Mouse (Mus musculus) intestine, embryonic 16.5 days (tissue): Measurements from ENCODE around the gene Hfe2. TPM values are rescaled to one million over a fixed set of nuclear protein-coding genes. Genes with fewer than 3 reads are reported as not detected.
"Not testable (repeated sequence)": the region's sequence is repeated elsewhere in the genome, so short reads cannot be mapped to it uniquely, and the experiment has no call there.

Experiments
- ATAC-seq: fragments of 200-750 bp; cut with Nextera tagmentation; 2 replicates; pipeline ENCODE4 v1.8.0; 2017; ENCODE audit warnings: moderate TSS enrichment, moderate library complexity
- H3K27ac ChIP-seq: fragments of 300-500 bp; sonication (generic); 2 replicates; pipeline ENCODE4 v1.5.1; 2014; ENCODE audit warnings: mild to moderate bottlenecking, low read length
- H3K27me3 ChIP-seq: fragments of 300-500 bp; sonication (generic); replicated peaks from 2 replicates; pipeline ENCODE4 v1.6.1; 2014; ENCODE audit warnings: low read length, control low read depth, mixed read lengths; ENCODE audit not compliant: control insufficient read depth, insufficient read depth
- H3K36me3 ChIP-seq: fragments of 300-500 bp; sonication (generic); 2 replicates; pipeline ENCODE4 v1.6.1; 2014; ENCODE audit warnings: low read length, control low read depth; ENCODE audit not compliant: control insufficient read depth, insufficient read depth
- H3K4me1 ChIP-seq: fragments of 300-500 bp; sonication (generic); 2 replicates; pipeline ENCODE4 v1.6.1; 2014; ENCODE audit warnings: low read length, control low read depth, mixed read lengths; ENCODE audit not compliant: control insufficient read depth, insufficient read depth
- H3K4me2 ChIP-seq: fragments of 300-500 bp; sonication (generic); 2 replicates; pipeline ENCODE4 v1.6.1; 2014; ENCODE audit warnings: low read depth, low read length, control low read depth
- H3K4me3 ChIP-seq: fragments of 300-500 bp; sonication (generic); 2 replicates; pipeline ENCODE4 v1.5.1; 2014; ENCODE audit warnings: mild to moderate bottlenecking, low read length
- H3K9ac ChIP-seq: fragments of 300-500 bp; sonication (generic); 2 replicates; pipeline ENCODE4 v1.6.1; 2014; ENCODE audit warnings: low read depth, low read length
- H3K9me3 ChIP-seq: fragments of 300-500 bp; sonication (generic); 2 replicates; pipeline ENCODE4 v1.6.1; 2016; ENCODE audit warnings: low read length, control low read depth; ENCODE audit not compliant: control insufficient read depth
- WGBS: fragments of 180-500 bp; shearing (Covaris S2); extraction: QIAGEN DNeasy Blood & Tissue Kit; methylation state at CpG from one replicate; pipeline ENCODE4 v1.1.7; 2014; 5-methylcytosine and 5-hydroxymethylcytosine counted together
- polyA plus RNA-seq: library from polyadenylated mRNA; unstranded; fragments of >200 nt; fragmentation: Nextera tagmentation; extraction: Ambion mirVana; gene quantifications from 2 replicates; pipeline ENCODE4 v1.2.1, GENCODE M21; 2015

Hfe2 gene
- polyA plus RNA-seq, 1 experiment from 2014 or later: 0.37 TPM

DNA sequence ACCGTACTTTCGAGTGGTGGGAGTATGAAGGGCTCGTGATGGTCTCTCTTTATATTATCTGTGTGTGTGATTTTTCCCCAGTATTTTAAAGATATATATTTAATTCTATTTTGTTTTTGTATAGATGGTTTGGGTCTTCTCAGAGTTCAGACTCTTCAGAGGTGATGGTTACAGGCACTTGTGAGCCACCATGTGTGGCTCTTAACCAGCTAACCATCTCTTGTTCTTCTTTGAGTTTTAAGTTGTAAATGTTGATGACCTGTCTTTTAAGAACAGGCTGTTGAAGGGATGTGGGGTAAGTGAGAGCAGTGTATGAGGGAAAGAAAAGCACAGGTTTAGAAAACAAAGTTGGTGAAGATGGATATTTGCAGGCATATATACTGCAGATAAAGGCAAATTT is 30.1 kb upstream of the Hfe2 start:
- H3K36me3 ChIP-seq: no peaks in the 10 kb centered on the region
- H3K27ac ChIP-seq: no peak overlapping the region
- no peak overlapping the region for H3K4me3 ChIP-seq
- no peak overlapping the region for H3K4me2 ChIP-seq
- 95% methylated on average over 3 of the region's 3 CpGs for WGBS
- H3K27me3 ChIP-seq: no peaks in the 10 kb centered on the region
- H3K9ac ChIP-seq: no peak overlapping the region
- H3K4me1 ChIP-seq: 0 out of 2 replicates have a peak, but pooled peaks cover 3% of the 10 kb centered on the region
- ATAC-seq: no peak
- no peaks in the 10 kb centered on the region for H3K9me3 ChIP-seq

DNA sequence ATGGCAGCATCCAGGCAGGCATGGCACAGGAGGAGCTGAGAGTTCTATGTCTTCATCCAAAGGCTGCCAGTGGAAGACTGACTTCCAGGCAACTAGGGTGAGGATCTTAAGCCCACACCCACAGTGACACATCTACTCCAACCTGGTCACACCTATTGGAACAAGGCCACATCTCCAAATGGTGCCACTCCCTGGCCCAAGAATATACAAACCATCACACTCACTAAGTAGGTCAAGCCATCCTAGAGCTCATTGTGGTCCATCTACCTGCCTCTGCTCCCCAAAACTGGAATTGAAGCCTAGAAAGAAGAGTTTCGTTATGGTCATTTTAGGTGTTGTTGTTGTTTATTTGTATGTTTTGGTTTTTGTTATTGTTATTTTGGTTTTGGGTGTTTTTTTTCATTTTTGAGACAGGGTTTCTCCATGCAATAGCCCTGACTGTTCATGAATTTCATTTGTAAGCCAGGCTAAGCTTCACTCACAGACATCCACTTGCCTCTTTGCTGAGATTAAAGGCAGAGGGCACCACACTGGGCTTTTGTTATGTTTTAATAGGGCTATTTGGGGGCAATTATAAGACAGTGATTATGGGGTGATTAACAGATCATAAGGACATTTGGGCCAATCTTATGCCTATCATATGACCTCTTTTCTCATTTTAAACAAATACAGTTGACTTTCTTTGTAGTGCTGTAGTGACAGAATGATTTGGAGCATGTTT is 29.3 kb upstream of the Hfe2 start:
- ATAC-seq: no peak
- no peak overlapping the region for H3K9ac ChIP-seq
- no peaks in the 10 kb centered on the region for H3K27me3 ChIP-seq
- H3K27ac ChIP-seq: no peak overlapping the region
- no peak overlapping the region for H3K4me3 ChIP-seq
- H3K4me1 ChIP-seq: 0 out of 2 replicates have a peak, but pooled peaks cover 3% of the 10 kb centered on the region
- no peaks in the 10 kb centered on the region for H3K36me3 ChIP-seq
- WGBS: 93% methylated on average over 1 of the region's 1 CpGs
- 0 out of 2 replicates have a peak overlapping the region, but pooled peaks have one; percentile 64 for H3K4me2 ChIP-seq
- no peaks in the 10 kb centered on the region for H3K9me3 ChIP-seq

DNA sequence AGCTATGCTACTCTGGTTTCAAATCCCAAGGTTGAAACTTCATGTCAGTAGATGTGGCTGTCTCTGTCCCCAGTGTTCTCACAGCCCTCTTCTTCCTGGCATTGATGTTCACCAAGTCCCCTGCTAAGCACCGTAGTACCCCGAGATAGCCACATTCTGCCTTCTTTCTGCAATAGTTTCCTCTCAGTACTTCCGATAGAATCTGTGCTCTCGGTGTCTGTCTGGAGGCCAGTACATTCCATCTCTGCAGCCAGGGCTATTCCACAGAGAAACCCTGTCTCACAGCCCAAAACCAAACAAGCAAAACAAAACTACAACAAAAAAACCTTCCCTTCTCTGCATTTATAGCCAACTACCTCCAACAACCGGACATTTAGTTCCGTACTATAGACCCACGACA is 28.8 kb upstream of the Hfe2 start:
- Histone ChIP-seq H3K9me3 (no peaks in the 10 kb centered on the region), H3K4me2 (peak overlapping the region; percentile 64; the same call in 1 of the 2 replicates), H3K4me3 (no peak overlapping the region), H3K9ac (peak overlapping the region; percentile 66; the same call in 1 of the 2 replicates), H3K4me1 (0 out of 2 replicates have a peak, but pooled peaks cover 3% of the 10 kb centered on the region), H3K36me3 (no peaks in the 10 kb centered on the region), H3K27me3 (no peaks in the 10 kb centered on the region), H3K27ac (0 out of 2 replicates have a peak overlapping the region, but pooled peaks have one; percentile 38)
- ATAC-seq: no peak
- 54% methylated on average over 7 of the region's 7 CpGs for WGBS

DNA sequence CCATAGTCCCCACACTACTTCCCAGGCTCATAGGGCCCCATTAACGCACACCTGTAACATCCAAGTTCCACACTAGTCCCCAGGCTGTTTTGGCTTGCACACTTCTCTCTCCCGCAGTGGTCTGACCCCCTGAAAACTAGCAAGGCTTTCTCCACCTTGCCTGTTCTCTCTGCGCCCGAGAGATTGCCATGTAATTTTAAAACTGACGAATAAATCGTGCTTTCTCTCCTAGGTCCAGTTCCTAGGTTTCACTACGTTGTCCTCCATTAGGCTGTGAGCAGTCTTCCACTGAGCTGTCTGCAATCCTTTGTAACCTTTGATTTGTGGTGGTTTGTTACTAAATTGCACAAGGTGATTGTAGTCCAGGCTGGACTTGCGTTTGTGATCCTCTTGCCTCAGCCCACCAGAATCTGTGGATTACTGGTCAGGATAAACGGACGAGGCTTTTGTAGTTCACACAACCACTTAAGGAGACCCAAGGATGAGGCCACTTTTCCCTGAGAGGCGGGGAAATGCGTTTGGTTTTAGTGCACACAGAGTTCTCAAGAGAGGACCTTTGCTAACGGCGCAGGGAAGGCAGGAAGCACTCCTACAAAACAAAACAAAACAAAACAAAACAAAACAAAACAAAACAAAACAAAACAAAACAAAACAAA is 28.2 kb upstream of the Hfe2 start:
- H3K36me3 ChIP-seq, H3K27me3 ChIP-seq, ATAC-seq, H3K4me1 ChIP-seq, H3K9me3 ChIP-seq: not testable (repeated sequence)
- Histone ChIP-seq H3K4me2 (peak overlapping the region; percentile 64), H3K4me3 (peak overlapping the region; percentile 52), H3K27ac (peak overlapping the region; percentile 38; the same call in 1 of the 2 replicates), H3K9ac (peak overlapping the region; percentile 66)
- 19% methylated on average over 14 of the region's 14 CpGs for WGBS

DNA sequence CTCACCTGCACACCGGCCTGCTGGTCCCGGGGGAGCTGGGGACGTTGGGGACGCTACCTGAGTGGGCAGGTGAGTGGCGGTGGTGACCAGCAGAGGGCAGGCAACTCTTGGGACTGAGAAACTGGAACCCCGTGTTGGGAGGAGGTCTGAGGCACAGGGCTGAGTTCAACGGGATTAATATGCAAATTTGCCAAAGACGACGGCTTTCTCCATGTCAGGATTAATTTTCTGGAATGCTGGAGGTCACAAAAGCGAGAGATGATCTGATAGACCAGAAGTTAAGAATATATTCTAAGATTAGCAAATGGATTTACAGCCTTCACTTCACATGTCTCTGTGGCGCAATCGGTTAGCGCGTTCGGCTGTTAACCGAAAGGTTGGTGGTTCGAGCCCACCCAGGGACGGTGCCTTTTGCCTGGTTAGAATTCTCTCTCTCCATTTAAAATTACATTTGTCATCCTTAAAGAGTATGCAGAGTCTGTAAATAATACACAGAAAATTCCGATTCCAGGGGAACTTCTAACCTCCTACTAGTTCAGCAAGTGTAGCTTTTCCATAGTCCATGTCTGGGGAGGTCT is 27.4 kb upstream of the Hfe2 start:
- H3K4me3 ChIP-seq: peak overlapping the region; percentile 52
- H3K4me1 ChIP-seq: 0 out of 2 replicates have a peak, but pooled peaks cover 3% of the 10 kb centered on the region
- peak overlapping the region; percentile 66 for H3K9ac ChIP-seq
- no peaks in the 10 kb centered on the region for H3K27me3 ChIP-seq
- peak overlapping the region; percentile 64 for H3K4me2 ChIP-seq
- H3K27ac ChIP-seq: peak overlapping the region; percentile 69
- H3K36me3 ChIP-seq: no peaks in the 10 kb centered on the region
- H3K9me3 ChIP-seq: no peaks in the 10 kb centered on the region
- WGBS: under 1% methylated on average over 19 of the region's 19 CpGs
- peak; percentile 58 for ATAC-seq

DNA sequence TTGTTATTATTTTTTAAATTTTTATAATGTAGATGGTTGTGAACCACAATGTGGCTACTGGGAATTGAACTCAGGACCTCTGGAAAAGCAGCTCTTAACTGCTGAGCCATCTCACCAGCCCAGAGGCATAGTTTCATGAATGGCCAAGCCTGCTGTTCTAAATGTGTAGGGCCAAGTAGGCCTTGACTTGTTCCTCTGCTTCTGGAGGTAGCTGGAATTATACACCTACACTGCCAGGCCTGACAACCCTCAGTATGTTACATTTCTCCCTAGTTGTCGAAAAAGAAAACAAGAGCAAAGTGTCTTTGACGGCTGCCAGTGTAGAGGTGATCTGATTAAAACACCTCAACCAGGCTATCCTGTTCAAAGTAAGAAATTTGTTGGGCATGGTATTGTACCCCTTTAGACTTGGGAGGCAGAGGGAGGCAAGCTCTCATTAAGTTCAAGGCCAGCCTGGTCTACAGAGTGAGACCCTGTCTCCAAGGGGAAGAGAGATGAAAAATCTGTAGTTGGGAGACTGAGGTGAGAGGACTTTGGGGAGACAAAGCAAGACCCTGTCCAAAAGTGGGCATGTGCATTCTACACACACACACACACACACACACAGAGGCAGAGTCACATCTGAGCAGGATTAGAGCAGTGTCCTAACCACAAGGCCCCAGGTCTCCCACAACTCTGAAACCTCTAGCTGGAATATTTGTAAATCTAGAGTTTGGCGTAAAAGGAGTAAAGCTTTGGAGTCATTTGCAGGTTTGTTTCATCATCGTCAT is 26.3 kb upstream of the Hfe2 start:
- 83% methylated on average over 4 of the region's 4 CpGs for WGBS
- Histone ChIP-seq H3K9ac (no peak overlapping the region), H3K27ac (no peak overlapping the region), H3K9me3 (no peaks in the 10 kb centered on the region), H3K4me2 (0 out of 2 replicates have a peak overlapping the region, but pooled peaks have one; percentile 16), H3K4me3 (no peak overlapping the region), H3K4me1 (0 out of 2 replicates have a peak, but pooled peaks cover 3% of the 10 kb centered on the region), H3K27me3 (no peaks in the 10 kb centered on the region), H3K36me3 (no peaks in the 10 kb centered on the region)
- ATAC-seq: no peak

DNA sequence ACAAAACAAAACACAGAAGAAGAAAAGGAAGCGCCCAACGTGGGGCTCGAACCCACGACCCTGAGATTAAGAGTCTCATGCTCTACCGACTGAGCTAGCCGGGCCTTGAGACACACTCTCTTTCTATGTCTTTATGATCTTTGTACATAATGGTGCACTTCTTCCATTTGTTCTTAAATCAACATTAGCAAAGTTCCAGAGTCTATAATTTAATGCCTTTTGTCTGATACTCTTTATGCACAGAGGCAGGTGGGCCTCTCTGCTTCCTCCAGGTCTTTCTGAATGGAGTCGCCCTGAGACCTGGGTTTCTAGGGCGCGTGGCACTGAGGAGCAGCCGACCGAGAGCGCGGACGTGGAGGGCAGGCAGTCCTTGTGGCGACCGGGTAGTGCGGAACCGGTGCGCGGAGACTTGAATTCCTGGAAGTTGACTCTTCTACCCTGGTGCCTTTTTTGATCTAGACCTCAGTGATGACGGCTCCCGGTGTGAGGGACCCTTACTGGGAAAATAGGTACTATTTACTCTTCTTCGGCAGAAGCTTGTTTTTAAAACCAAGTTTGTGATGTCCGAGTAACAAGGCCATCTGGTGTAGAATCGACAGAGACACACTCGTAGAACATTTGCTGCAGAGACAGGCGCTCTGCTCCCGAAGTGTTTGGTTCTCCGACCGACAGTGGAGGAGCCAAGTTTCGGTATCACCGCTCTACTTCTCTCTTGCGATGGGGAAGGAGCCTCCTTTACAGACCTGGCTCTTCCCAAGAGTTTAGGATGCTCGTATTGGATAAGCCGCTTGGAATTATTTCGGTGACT is 25.3 kb upstream of the Hfe2 start:
- Histone ChIP-seq H3K36me3 (no peaks in the 10 kb centered on the region), H3K9ac (peak overlapping the region; percentile 81), H3K9me3 (no peaks in the 10 kb centered on the region), H3K4me3 (peak overlapping the region; percentile 76), H3K27me3 (no peaks in the 10 kb centered on the region), H3K4me2 (peak overlapping the region; percentile 45), H3K4me1 (0 out of 2 replicates have a peak, but pooled peaks cover 3% of the 10 kb centered on the region), H3K27ac (peak overlapping the region; percentile 95)
- WGBS: under 1% methylated on average over 36 of the region's 36 CpGs
- peak; percentile 43 for ATAC-seq

DNA sequence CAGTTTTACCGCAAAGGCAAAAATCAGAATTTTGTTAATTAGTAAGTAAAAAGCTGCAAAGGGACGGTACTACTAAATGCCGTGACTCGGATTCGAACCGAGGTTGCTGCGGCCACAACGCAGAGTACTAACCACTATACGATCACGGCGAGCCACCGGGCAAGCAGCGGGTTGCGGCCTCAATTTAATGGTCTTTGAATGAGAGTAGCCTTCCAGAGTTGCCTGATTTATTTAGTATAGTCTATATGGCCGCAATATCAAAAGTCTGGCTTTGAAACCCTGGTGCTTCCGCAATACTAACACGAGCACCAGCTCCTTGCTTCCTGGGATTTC is 24.7 kb upstream of the Hfe2 start:
- H3K36me3 ChIP-seq: no peaks in the 10 kb centered on the region
- H3K4me2 ChIP-seq: peak overlapping the region; percentile 65
- 0% methylated on average over 17 of the region's 17 CpGs for WGBS
- H3K4me3 ChIP-seq: peak overlapping the region; percentile 76
- no peaks in the 10 kb centered on the region for H3K9me3 ChIP-seq
- H3K27ac ChIP-seq: peak overlapping the region; percentile 95
- 0 out of 2 replicates have a peak, but pooled peaks cover 3% of the 10 kb centered on the region for H3K4me1 ChIP-seq
- no peaks in the 10 kb centered on the region for H3K27me3 ChIP-seq
- ATAC-seq: peak; percentile 73
- H3K9ac ChIP-seq: peak overlapping the region; percentile 81
